Mouse (Mus musculus) midbrain, embryonic 13.5 days (tissue): Measurements from ENCODE around the gene Camk2b. TPM values are rescaled to one million over a fixed set of nuclear protein-coding genes. Genes with fewer than 3 reads are reported as not detected.
"Not testable (repeated sequence)": the region's sequence is repeated elsewhere in the genome, so short reads cannot be mapped to it uniquely, and the experiment has no call there.

Source experiments
- ATAC-seq: fragments of 200-750 bp; cut with Nextera tagmentation; 2 replicates; pipeline ENCODE4 v1.8.0; 2017; ENCODE audit warnings: mild to moderate bottlenecking, moderate TSS enrichment, moderate library complexity
- H3K27ac ChIP-seq: fragments of 300-500 bp; sonication (generic); 2 replicates; pipeline ENCODE4 v1.5.1; 2015; ENCODE audit warnings: inconsistent platforms, mild to moderate bottlenecking, moderate library complexity
- H3K27me3 ChIP-seq: fragments of 300-500 bp; sonication (generic); 2 replicates; pipeline ENCODE4 v1.6.1; 2015; ENCODE audit warnings: mild to moderate bottlenecking, inconsistent platforms
- H3K36me3 ChIP-seq: fragments of 300-500 bp; sonication (generic); 2 replicates; pipeline ENCODE4 v1.6.1; 2015; ENCODE audit warnings: mild to moderate bottlenecking, inconsistent platforms
- H3K4me1 ChIP-seq: fragments of 300-500 bp; sonication (generic); replicated peaks from 2 replicates; pipeline ENCODE4 v1.6.1; 2015; ENCODE audit warnings: inconsistent platforms
- H3K4me2 ChIP-seq: fragments of 300-500 bp; sonication (generic); replicated peaks from 2 replicates; pipeline ENCODE4 v1.6.1; 2015; ENCODE audit warnings: moderate library complexity, mild to moderate bottlenecking, inconsistent platforms
- H3K4me3 ChIP-seq: fragments of 300-500 bp; sonication (generic); replicated peaks from 2 replicates; pipeline ENCODE4 v1.5.1; 2015; ENCODE audit warnings: mild to moderate bottlenecking, inconsistent platforms
- H3K9ac ChIP-seq: fragments of 300-500 bp; sonication (generic); replicated peaks from 2 replicates; pipeline ENCODE4 v1.6.1; 2015; ENCODE audit warnings: mild to moderate bottlenecking, inconsistent platforms
- H3K9me3 ChIP-seq: fragments of 300-500 bp; sonication (generic); 2 replicates; pipeline ENCODE4 v1.6.1; 2016; ENCODE audit warnings: mild to moderate bottlenecking, inconsistent platforms
- WGBS: fragments of 180-500 bp; shearing (Covaris S2); methylation state at CpG from one replicate; pipeline ENCODE4 v1.1.7; 2015; 5-methylcytosine and 5-hydroxymethylcytosine counted together
- polyA plus RNA-seq: library from polyadenylated mRNA; unstranded; fragments of >200 nt; fragmentation: Nextera tagmentation; extraction: Ambion mirVana; gene quantifications from 2 replicates; pipeline ENCODE4 v1.2.1, GENCODE M21; 2015

Gene Camk2b
- polyA plus RNA-seq, 1 experiment from 2014 or later = 45.6 TPM

DNA sequence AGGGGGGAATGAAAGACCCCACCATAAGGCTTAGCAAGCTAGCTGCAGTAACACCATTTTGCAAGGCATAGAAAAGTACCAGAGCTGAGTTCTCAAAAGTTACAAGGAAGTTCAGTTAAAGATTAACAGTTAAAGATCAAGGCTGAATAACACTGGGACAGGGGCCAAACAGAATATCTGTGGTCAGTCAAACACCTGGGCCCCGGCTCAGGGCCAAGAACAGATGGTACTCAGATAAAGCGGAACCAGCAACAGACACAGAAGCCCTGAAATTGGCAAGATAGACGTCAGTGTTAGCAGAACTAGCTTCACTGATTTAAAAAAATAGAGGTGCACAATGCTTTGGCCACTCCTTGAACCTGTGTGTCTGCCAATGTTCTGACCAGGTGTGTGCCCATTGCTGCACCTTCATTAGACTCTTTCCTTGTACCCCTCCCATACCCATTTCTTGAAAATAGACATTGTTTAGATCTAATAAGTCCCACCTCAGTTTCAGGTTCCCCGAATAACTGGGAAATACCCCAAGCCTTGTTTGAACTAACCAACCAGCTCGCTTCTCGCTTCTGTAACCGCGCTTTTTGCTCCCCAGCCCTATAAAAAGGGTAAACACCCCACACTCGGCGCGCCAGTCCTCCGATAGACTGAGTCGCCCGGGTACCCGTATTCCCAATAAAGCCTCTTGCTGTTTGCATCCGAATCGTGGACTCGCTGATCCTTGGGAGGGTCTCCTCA, 55.2 kb downstream of the Camk2b start:
- not testable (repeated sequence) for H3K9ac ChIP-seq, ATAC-seq, H3K4me1 ChIP-seq, H3K4me2 ChIP-seq, H3K9me3 ChIP-seq, H3K27me3 ChIP-seq, H3K4me3 ChIP-seq, H3K27ac ChIP-seq, H3K36me3 ChIP-seq
- 85% methylated on average over 4 of the region's 18 CpGs for WGBS

DNA sequence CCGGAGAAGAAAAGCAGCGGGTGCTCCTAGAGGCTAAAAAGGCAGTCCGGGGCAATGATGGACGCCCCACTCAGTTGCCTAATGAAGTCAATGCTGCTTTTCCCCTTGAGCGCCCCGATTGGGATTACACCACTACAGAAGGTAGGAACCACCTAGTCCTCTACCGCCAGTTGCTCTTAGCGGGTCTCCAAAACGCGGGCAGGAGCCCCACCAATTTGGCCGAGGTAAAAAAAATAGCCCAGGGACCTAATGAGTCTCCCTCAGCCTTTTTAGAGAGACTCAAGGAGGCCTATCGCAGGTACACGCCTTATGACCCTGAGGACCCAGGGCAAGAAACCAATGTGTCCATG, 58.4 kb downstream of the Camk2b start:
- Histone ChIP-seq H3K9ac (0 out of 2 replicates have a peak overlapping the region, but pooled peaks have one; percentile 48), H3K4me3 (peak overlapping the region; percentile 35), H3K4me2 (peak overlapping the region; percentile 59), H3K27me3 (peaks cover 19% of the 10 kb centered on the region)
- not testable (repeated sequence) for H3K36me3 ChIP-seq, H3K27ac ChIP-seq, H3K9me3 ChIP-seq, H3K4me1 ChIP-seq, ATAC-seq
- WGBS = 21% methylated on average over 10 of the region's 13 CpGs

DNA sequence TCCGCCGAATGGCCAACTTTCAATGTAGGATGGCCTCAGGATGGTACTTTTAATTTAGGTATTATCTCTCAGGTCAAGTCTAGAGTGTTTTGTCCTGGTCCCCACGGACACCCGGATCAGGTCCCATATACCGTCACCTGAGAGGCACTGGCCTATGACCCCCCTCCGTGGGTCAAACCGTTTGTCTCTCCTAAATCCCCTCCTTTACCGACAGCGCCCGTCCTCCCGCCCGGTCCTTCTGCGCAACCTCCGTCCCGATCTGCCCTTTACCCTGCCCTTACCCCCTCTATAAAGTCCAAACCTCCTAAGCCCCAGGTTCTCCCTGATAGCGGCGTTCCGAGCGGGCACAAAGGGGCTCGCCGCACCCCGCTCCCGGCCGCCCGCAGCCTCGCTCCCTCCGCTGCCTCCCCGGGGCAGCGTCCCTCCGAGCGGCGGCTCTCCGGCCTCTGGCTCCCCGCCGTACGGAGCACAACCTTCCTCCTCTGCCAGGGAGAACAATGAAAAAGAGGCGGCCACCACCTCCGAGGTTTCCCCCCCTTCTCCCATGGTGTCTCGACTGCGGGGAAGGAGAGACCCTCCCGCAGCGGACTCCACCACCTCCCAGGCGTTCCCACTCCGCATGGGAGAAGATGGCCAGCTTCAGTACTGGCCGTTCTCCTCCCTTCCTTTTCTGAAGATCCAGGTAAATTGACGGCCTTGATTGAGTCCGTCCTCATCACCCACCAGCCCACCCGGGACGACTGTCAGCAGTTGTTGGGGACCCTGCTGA, 59.0 kb downstream of the Camk2b start:
- Histone ChIP-seq H3K4me3 (peak overlapping the region; percentile 42), H3K9ac (peak overlapping the region; percentile 49; the same call in 1 of the 2 replicates), H3K27me3 (peaks cover 19% of the 10 kb centered on the region), H3K4me2 (peak overlapping the region; percentile 59)
- WGBS = 0% methylated on average over 18 of the region's 49 CpGs
- not testable (repeated sequence) for H3K9me3 ChIP-seq, H3K36me3 ChIP-seq, H3K4me1 ChIP-seq, H3K27ac ChIP-seq
- peak; percentile 90 for ATAC-seq

DNA sequence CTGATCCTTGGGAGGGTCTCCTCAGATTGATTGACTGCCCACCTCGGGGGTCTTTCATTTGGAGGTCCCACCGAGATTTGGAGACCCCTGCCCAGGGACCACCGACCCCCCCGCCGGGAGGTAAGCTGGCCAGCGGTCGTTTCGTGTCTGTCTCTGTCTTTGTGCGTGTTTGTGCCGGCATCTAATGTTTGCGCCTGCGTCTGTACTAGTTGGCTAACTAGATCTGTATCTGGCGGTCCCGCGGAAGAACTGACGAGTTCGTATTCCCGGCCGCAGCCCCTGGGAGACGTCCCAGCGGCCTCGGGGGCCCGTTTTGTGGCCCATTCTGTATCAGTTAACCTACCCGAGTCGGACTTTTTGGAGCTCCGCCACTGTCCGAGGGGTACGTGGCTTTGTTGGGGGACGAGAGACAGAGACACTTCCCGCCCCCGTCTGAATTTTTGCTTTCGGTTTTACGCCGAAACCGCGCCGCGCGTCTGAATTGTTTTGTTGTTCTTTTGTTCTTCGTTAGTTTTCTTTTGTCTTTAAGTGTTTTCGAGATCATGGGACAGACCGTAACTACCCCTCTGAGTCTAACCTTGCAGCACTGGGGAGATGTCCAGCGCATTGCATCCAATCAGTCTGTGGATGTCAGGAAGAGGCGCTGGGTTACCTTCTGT, 59.7 kb downstream of the Camk2b start:
- H3K27ac ChIP-seq, H3K4me1 ChIP-seq, H3K36me3 ChIP-seq, H3K9me3 ChIP-seq, ATAC-seq, H3K9ac ChIP-seq: not testable (repeated sequence)
- Histone ChIP-seq H3K4me2 (peak overlapping the region; percentile 59), H3K4me3 (peak overlapping the region; percentile 42), H3K27me3 (peaks cover 19% of the 10 kb centered on the region)
- 9% methylated on average over 41 of the region's 44 CpGs for WGBS

DNA sequence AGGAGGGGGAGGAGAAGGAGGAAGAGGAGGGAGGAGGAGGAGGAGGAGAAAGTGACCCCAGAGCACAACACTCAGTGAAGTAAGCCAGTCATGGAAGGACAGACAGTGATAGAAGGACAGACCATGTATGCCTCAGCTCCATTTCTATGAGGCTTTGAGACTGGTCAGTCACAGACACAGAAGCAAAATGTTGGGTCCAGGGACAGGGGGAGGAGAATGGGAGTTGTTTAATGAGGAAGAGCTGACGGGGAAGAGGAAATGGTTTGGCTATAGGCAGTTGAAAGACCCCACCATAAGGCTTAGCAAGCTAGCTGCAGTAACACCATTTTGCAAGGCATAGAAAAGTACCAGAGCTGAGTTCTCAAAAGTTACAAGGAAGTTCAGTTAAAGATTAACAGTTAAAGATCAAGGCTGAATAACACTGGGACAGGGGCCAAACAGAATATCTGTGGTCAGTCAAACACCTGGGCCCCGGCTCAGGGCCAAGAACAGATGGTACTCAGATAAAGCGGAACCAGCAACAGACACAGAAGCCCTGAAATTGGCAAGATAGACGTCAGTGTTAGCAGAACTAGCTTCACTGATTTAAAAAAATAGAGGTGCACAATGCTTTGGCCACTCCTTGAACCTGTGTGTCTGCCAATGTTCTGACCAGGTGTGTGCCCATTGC, 60.7 kb downstream of the Camk2b start:
- WGBS = 56% methylated on average over 1 of the region's 4 CpGs
- H3K27ac ChIP-seq, H3K9ac ChIP-seq, H3K9me3 ChIP-seq, H3K4me2 ChIP-seq, H3K36me3 ChIP-seq, ATAC-seq, H3K4me1 ChIP-seq, H3K4me3 ChIP-seq: not testable (repeated sequence)
- peaks cover 19% of the 10 kb centered on the region for H3K27me3 ChIP-seq

DNA sequence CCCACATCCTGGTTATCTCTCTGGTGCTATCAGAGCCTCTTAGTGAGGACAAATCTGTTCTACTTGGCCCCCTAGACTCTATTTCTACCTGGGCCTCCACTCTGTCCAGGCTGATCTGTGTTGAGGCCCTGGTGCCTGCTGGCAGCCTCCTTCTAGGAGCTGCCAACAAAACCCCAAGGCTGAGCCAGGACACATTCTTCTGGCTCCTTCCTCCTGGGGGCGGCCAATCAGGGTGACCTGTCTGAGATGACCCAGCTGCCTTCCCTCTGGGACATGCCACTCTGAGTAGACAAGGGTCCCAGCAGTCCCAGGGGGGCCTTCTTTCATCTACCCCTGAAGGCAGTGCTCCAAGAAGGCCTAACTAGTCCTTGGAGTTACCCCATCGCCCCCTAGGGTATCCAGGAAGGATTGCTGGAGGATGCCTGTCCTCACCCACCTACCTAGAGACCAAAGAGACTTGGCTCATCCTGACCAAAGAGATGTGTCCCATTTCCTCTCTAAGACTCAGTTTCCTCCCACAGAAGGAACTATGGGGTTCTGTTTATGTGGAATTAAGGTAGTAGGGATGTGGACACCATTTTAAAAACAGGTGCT, 63.0 kb downstream of the Camk2b start:
- Histone ChIP-seq H3K36me3 (no peaks in the 10 kb centered on the region), H3K4me2 (no peak overlapping the region), H3K9me3 (no peaks in the 10 kb centered on the region), H3K9ac (no peak overlapping the region), H3K27ac (no peak overlapping the region), H3K4me3 (no peak overlapping the region), H3K4me1 (peaks cover 18% of the 10 kb centered on the region), H3K27me3 (peaks cover 19% of the 10 kb centered on the region)
- WGBS = 25% methylated on average over 2 of the region's 2 CpGs
- no peak for ATAC-seq

DNA sequence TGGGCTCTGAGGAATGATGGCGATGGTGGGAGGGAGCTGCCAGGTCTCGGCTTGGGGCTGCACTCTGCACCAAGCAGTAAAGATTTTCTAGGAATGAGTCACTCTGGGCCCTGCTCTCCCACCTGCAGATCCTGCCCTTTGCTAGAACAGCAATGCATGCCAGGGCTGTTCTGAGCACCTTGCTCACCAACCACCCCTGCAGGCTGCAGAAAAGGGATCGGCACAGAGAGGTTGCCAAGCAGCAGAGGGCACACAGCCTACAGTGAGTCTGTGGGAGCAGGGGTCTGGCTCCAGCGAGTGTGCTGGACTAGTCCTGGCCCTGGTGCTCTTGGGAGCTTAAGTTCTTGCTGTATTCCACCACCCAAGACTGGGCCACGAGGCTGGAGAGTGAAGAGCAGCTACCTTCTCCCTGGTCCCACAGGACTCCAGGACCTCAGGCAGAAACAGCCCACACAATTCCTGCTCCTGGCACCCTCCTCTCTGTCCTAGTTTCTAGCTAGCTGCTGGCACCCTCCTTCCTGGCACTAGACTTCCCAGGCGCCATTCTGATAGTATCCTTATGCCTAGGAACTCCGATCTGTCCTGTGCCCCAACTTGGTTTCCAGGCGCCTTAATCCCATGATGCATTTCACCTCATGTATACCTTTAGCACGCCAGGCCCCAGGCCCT, 64.0 kb downstream of the Camk2b start:
- H3K36me3 ChIP-seq = no peaks in the 10 kb centered on the region
- WGBS = 85% methylated on average over 9 of the region's 9 CpGs
- H3K27me3 ChIP-seq = peaks cover 19% of the 10 kb centered on the region
- H3K4me2 ChIP-seq = no peak overlapping the region
- H3K9ac ChIP-seq = no peak overlapping the region
- H3K4me3 ChIP-seq = no peak overlapping the region
- no peaks in the 10 kb centered on the region for H3K9me3 ChIP-seq
- peaks cover 18% of the 10 kb centered on the region for H3K4me1 ChIP-seq
- H3K27ac ChIP-seq = no peak overlapping the region
- no peak for ATAC-seq

DNA sequence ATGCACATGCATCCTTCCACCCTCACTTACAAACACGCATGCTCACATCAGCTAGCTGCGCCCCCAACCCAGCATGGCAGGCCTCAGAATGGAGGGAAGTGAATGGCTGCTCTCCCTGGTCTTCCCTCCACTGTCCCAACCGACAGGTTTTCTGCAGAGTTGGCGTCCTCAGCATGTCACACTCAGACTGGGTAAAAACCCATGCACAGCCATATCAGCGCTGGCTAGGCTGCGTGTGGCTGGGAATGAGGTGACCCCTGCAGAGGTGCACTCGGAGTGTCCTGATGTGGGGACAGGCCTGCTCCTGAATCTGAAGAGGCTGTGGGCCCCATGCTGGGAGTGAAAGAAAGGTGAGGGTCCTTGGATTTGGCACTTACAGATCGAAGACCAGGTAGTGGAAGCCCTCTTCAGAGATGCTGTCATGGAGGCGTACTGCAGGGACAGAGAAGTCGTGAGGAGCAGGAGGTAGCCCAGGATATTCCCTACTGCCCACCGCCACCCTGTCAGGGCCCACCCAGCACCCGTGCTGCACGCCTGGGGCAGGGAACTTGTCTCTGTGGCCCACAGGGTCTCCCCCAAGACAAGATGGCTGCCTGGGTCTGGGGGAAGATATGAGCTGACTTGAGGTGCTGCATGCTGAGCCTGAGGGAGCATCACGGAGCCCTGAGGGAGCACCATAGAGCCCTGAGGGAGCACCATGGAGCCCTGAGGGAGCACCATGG, 65.0 kb downstream of the Camk2b start:
- Histone ChIP-seq H3K4me3 (no peak overlapping the region), H3K36me3 (no peaks in the 10 kb centered on the region), H3K27ac (peak overlapping the region; percentile 53; the same call in 1 of the 2 replicates), H3K4me1 (peaks cover 18% of the 10 kb centered on the region), H3K27me3 (peaks cover 19% of the 10 kb centered on the region), H3K4me2 (no peak overlapping the region), H3K9me3 (no peaks in the 10 kb centered on the region), H3K9ac (no peak overlapping the region)
- no peak for ATAC-seq
- WGBS = 83% methylated on average over 14 of the region's 14 CpGs

DNA sequence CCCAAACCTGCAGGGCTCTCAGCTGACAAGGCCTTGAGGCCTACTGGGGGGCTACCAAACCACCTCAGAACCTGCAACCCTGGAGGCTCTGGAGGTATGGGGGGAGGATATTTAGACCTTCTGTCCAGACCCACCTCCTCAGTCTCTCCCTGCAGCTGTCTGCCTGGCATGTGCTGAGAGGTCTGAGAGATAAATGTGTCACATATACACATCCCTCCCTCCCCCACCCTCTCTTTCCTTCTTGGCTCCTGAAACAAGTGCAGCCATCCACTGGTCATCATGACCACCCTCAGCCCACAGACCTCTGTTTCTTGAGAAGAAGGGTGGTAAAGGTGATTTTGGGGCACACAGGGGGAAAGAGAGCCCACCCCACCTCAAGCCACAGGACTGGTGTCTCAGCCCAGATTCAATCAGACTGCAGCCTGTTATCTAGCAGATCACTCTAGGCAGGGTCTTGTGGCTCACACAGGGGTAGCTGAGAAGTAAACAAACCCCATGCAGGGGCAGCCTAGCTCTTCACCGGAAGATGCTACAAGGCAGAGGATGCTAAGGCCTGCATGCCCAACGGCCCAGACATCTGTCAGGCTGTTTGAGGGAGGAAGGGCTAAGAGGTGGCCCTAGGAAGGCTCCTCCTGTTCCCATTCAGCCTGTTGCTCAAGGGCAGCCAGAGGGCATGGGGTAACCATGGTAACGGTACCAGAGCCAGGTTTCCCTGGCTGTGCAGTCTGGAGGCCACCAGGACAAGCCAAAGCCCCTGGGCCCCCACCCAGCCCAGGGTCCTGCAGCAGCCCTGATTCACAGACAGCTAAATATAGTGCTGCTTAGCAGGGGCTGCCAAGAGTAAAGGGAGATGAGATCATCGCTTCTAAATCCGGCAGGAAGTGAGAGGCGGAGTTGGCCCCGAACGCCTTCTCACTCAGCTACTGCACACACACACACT, 66.1 kb downstream of the Camk2b start:
- peak overlapping the region; percentile 53 for H3K27ac ChIP-seq
- H3K4me1 ChIP-seq = peaks cover 18% of the 10 kb centered on the region
- no peaks in the 10 kb centered on the region for H3K9me3 ChIP-seq
- WGBS = 10% methylated on average over 8 of the region's 8 CpGs
- H3K27me3 ChIP-seq = peaks cover 15% of the 10 kb centered on the region
- H3K4me3 ChIP-seq = no peak overlapping the region
- no peaks in the 10 kb centered on the region for H3K36me3 ChIP-seq
- ATAC-seq = peak; percentile 85
- 0 out of 2 replicates have a peak overlapping the region, but pooled peaks have one; percentile 2 for H3K9ac ChIP-seq
- H3K4me2 ChIP-seq = no peak overlapping the region

DNA sequence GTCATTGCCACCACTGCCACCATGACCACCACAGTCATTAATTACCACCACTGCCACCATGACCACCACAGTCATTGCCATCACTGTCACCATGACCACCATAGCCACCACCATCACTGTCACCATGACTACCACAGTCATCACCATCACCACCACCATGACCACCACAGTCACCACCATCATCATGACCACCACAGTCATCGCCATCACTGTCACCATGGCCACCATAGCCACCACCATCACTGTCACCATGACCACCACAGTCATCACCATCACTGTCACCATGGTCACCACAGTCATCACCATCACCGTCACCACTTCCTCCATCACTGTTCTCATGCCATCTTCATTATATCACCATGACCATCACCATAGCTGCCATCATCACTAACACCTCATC, 67.7 kb downstream of the Camk2b start:
- no peak for ATAC-seq
- Histone ChIP-seq H3K36me3 (no peaks in the 10 kb centered on the region), H3K27ac (no peak overlapping the region), H3K4me3 (no peak overlapping the region), H3K4me1 (peaks cover 18% of the 10 kb centered on the region), H3K27me3 (no peaks in the 10 kb centered on the region), H3K9me3 (no peaks in the 10 kb centered on the region), H3K9ac (no peak overlapping the region), H3K4me2 (no peak overlapping the region)
- WGBS = 97% methylated on average over 2 of the region's 2 CpGs
